Mouse (Mus musculus) gastrocnemius, adult 18-20 months (tissue): ENCODE data around the gene Rergl. TPM values are rescaled to one million over a fixed set of nuclear protein-coding genes. Genes with fewer than 3 reads are reported as not detected.

Experiments
- DNase-seq: peaks from one replicate; pipeline ENCODE4 v3.0.0; 2021; ENCODE audit warnings: low spot score
- long read RNA-seq, 2 experiments: library from polyadenylated mRNA; stranded (forward); transcript quantifications; one replicate each; pipeline ENCODE4 v2.0.0; 2021
- total RNA-seq, 2 experiments: library from RNA; stranded (reverse); gene quantifications; 2 replicates each; pipeline ENCODE4 v1.2.3; 2021

Rergl gene
- total RNA-seq, result under 1 TPM in 1 of 2 experiments, not detected in 1; 0.25 TPM
- long read RNA-seq, experiment 1, result 0 reads
- long read RNA-seq, experiment 2, result 0 reads

- DNase-seq, result no peak
These were observed at the start of gene Rergl for GRCm38 (mm10) chr6:139501876-139502275. Gene Rergl (minus strand): TSS chr6:139501976.

DNA sequence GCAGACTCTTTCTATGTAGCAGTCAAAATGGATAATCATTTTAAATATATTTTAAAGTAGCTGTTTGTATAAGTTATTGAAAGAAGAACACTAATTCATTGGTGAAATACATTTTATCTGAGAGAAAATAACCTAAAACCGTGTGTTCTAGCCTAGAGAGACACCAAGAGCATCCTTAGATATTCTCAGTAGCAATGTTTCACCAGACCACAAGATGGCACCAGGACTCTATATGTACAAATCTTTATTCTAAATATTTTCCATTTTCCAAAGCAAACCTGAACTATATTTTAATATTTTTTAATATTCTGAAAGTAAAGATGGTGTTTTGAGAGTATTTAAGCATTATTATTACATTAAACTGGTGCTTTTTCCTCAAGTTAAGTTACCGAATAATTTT, 36.7 kb upstream of the Rergl start:
- DNase-seq, result no peak

GRCm38 (mm10) chr6:139525406-139525805, 23.6 kb upstream of the Rergl start:
- no peak for DNase-seq

- no peak for DNase-seq
These were observed 22.5 kb upstream of the Rergl start for GRCm38 (mm10) chr6:139524288-139524687.

- DNase-seq, result no peak
These were observed 13.2 kb upstream of the Rergl start for GRCm38 (mm10) chr6:139514938-139515510.

GRCm38 (mm10) chr6:139479730-139480129, 22.0 kb downstream of the Rergl start:
- no peak for DNase-seq

GRCm38 (mm10) chr6:139464980-139465379, 36.8 kb downstream of the Rergl start:
- no peak for DNase-seq

GRCm38 (mm10) chr6:139464292-139464691, 37.5 kb downstream of the Rergl start:
- no peak for DNase-seq

- no peak for DNase-seq
These were observed 40.7 kb downstream of the Rergl start for GRCm38 (mm10) chr6:139461094-139461493.

DNA sequence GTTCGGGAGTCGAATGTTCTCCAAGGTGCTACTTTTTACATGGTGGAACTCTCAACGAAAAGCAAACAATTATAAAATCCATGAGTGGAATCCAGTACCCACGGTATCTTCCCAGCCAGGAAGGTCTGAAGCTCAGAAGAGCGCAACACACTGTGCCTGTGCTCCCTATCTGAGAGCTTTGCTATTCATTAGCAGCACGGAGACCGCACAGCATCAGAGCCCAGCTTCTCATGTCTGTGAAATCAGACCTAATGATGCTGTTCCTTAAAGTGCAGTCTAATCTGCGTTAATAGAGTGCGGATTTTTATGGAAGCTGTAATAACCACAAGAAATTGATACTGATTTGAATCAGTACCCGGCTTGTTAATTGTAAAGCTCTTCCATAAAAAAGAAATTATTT, 41.3 kb downstream of the Rergl start:
- DNase-seq, result no peak

DNA sequence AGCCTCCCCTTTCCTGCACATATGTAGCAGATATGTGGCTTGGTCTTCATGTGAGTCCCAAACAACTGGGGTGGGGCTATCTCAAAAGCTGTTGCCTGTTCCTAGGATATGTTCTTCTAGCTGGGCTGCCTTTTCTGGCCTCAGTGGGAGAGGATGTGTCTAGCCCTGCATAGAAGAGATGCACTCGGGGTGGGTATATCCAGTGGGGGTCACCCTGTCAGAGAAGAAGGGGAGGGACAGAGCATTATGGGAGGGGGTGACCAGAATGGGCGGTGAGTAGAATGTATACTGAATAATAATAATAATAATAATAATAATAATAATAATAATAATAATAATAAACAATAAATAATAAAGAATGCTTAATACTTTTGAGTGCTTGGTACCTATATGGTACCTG, 57.8 kb downstream of the Rergl start:
- DNase-seq, result no peak

Other genes with a start within 250 kb of the Rergl start
- gene Pik3c2g, start 85.2 kb upstream of the Rergl start, total RNA-seq, result not detected